Mouse (Mus musculus) spleen, postnatal 4 days (tissue): ENCODE measurements around the gene Tmc6.
A peak's percentile ranks its signal among the peaks of the same experiment; 100 is the strongest.
"Not testable (repeated sequence)": the region's sequence is repeated elsewhere in the genome, so short reads cannot be mapped to it uniquely, and the experiment has no call there.

ENCODE experiments used
- DNase-seq, 2 experiments: peaks; one replicate each; pipeline ENCODE4 v3.0.0; 2022; ENCODE audit warnings: low spot score in 2 of 2

Gene Tmc6

GRCm38 (mm10) chr11:117781993-117782704 lies at the start of gene Tmc6, which contains the start of gene Tmc8:
Gene Tmc6, minus strand, starts transcription at chr11:117782198.
Gene Tmc8, plus strand, starts transcription at chr11:117782076.
- DNase-seq = peak; percentile 83 to 90

- DNase-seq = peak; percentile 82 to 87
Measured at GRCm38 (mm10) chr11:117830401-117830800, 48.4 kb upstream of the Tmc6 start.

- no peak for DNase-seq
Measured at GRCm38 (mm10) chr11:117829671-117830215, 47.7 kb upstream of the Tmc6 start.

- peak in 1 of 2 experiments; percentile 70 for DNase-seq
Measured at GRCm38 (mm10) chr11:117828888-117829604, 47.0 kb upstream of the Tmc6 start.

GRCm38 (mm10) chr11:117828149-117828887 lies 46.3 kb upstream of the Tmc6 start:
- DNase-seq = peak; percentile 79 to 91

- no peak for DNase-seq
Measured at GRCm38 (mm10) chr11:117827386-117827785, 45.4 kb upstream of the Tmc6 start.

GRCm38 (mm10) chr11:117826916-117827315 lies 44.9 kb upstream of the Tmc6 start:
- no peak for DNase-seq

GRCm38 (mm10) chr11:117826164-117826563 lies 44.2 kb upstream of the Tmc6 start:
- no peak for DNase-seq

- peak; percentile 82 to 88 for DNase-seq
Measured at GRCm38 (mm10) chr11:117825333-117826101, 43.5 kb upstream of the Tmc6 start, which contains the start of the genes Afmid and Tk1. Gene Afmid, plus strand, starts transcription at chr11:117825924. Gene Tk1, minus strand, starts transcription at chr11:117826092.

- peak; percentile 84 to 94 for DNase-seq
Measured at GRCm38 (mm10) chr11:117824060-117824969, 42.3 kb upstream of the Tmc6 start.

- no peak for DNase-seq
Measured at GRCm38 (mm10) chr11:117823411-117823810, 41.4 kb upstream of the Tmc6 start.

GRCm38 (mm10) chr11:117822728-117823241 lies 40.8 kb upstream of the Tmc6 start:
- no peak for DNase-seq

- DNase-seq = no peak
Measured at GRCm38 (mm10) chr11:117821868-117822267, 39.9 kb upstream of the Tmc6 start.

- DNase-seq = no peak
Measured at GRCm38 (mm10) chr11:117820173-117820572, 38.2 kb upstream of the Tmc6 start.

- DNase-seq = no peak
Measured at GRCm38 (mm10) chr11:117819095-117819494, 37.1 kb upstream of the Tmc6 start.

- DNase-seq = no peak
Measured at GRCm38 (mm10) chr11:117816389-117816996, 34.5 kb upstream of the Tmc6 start.

GRCm38 (mm10) chr11:117815850-117816249 lies 33.9 kb upstream of the Tmc6 start:
- DNase-seq = not testable (repeated sequence)

GRCm38 (mm10) chr11:117814704-117815366 lies 32.8 kb upstream of the Tmc6 start:
- DNase-seq = no peak

GRCm38 (mm10) chr11:117813867-117814266 lies 31.9 kb upstream of the Tmc6 start:
- no peak for DNase-seq
